Mouse (Mus musculus): ENCODE data around the gene Gm11444. TPM values are rescaled to one million over a fixed set of nuclear protein-coding genes. Genes with fewer than 3 reads are reported as not detected.

The Gm11444 gene
- total RNA-seq, 2 experiments from 2014 or later: not detected

Other genes starting within 250 kb of the Gm11444 start
- 1 to 10 TPM; 2.9 to 3.6 TPM for gene Tbx2, start 17.8 kb downstream of the Gm11444 start, total RNA-seq (2021)
- gene Tbx4, start 36.1 kb upstream of the Gm11444 start, total RNA-seq (2021): under 1 TPM; 0.59 to 0.61 TPM